Mouse (Mus musculus) lung, adult 18-20 months (tissue): ENCODE results near the gene Ccdc93.

Source experiments
- DNase-seq, 2 experiments: peaks; one replicate each; pipeline ENCODE4 v3.0.0; 2022; ENCODE audit warnings: mixed read lengths in 2 of 2

Ccdc93 gene

DNA sequence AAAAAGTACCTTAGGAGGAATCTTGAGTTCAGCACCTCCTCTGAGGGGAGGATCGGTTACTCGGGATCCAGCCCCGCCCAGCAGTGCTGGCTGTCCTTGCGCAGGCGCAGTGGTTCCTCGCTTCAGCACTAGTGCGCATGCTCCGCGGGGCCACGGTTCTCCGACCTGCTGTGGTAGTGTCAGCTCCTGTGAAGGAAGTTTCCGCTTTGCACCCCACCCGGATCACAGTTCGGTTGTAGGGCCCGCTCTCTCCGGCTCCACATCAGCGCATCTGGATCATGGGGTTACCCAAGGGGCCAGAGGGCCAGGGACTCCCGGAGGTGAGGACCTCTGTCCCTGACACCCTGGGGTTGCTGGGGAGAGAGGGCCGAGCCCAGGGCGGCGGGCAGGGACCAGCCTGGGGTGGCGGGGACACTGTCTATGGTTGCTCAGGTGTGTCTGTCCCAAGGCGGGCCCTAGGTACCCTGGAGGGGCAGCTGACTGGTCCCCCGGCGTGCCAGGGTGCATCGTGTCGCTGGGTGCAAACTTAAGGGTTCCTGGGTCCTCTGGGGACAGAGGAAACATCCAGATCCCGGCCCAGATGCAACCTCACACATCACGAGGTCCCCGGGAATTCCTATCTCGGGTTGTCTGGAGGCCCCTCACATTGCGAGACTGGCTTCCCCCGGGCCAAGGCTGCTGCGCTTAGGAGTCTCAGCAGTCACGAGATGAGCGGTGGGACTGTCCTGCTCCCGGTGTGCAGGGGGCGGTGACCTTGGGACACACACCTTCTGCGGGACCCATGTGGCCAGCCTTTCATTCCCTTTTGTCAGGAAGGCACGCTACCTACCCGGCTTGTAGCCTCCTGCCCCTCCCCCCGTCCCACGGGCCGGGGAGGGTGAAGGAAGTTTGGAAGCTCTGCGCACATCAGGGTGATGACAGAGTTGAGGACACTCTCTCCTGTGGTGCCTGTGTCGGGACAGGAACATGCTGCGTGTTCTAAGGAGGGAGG lies at the start of gene Ccdc93:
Gene Ccdc93 (plus strand): TSS at position 112 of the 991 bp plus-strand sequence.
- DNase-seq: peak; percentile 98 to 99

DNA sequence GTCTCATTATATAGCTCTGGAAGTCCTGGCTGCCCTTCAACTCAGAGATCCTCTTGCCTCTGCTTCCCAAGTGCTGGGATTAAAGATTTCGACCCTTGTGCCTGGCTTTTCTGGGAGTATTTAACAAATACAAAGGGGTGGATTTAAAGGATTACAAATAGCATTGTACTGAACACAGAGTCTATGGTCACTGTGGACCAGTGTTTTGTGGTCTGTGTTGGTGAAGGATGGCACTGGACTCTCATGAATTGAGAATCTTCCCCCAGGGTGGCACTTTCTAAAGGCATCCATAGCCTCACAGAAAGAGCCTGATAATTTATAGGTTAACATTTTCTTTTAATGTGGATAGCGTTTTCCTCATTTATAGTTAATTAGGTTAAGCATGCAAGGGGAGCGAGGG lies 49.3 kb upstream of the Ccdc93 start:
- DNase-seq: no peak

DNA sequence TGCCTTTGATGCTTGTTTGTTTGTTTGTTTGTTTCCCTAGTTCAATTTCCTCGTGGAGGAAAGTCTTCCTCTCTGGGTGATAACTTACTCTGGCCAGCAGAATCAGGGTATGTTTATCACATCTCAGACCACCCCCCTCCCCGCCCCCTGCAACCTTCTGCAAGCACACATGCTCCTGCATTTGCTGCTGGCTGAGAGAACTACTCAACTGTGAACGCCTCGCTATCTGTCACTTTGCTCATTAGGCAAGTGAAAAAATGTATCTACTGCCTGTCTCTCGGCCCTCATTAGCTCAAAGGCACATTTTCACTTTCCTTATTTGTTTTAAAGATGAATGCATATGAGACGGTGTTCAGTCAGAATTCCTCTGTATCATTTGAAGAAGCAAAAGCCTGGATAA lies 42.5 kb upstream of the Ccdc93 start:
- DNase-seq: no peak

DNA sequence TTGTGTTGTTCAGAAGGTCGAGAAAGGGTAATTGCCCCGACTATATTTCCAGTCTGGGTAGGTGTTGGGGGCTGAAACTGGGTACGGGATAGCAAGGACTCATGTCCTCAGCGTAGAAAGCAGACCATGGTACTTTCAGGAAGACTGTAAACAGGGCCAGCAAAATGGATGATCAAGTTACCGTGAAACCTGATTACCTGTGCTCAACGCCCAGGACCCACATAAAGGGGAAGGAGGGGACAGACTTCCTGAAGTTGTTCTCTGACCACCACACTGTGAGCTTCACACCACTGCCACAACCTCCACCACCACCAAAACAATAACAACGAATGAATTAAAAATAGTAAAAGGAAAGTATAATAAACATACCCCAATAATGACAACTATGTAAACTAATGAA lies 42.1 kb upstream of the Ccdc93 start:
- no peak for DNase-seq

DNA sequence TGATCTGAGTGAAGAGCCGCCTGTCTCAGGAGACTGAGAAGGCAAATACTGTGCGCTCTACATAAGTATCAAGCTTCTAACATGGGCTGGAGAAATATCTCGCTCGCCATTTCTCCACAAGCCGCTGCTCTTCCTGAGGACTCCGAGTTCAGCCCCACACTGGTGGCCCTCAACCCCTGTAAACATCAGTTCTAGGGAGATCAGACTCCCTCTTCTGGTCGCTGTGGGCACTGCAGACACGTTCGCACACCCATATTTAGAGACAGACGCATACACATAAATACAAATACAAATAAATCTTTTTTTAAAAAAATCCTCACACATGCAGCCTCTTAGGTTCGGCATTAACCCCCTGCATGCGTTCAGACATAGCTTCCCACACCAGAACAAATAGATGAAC lies 41.3 kb upstream of the Ccdc93 start:
- no peak for DNase-seq

DNA sequence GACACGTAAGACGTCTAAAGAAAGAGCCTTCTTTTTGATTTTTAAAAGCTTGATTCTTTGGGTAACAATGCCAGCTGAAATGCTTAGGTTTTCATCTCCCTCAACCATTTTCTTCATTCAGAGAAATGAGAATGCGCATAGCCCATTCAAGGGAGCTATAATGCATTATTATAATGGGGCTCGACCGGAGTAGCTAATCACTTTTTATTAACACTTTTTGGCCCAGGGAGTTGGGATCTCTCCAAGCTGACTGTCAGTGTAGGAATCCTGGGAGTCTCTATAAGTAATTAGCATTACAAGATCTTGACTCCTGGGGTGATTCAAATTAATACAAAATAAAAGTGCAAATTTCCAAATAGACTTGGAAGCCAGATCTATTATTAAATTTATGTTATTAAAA lies 40.8 kb upstream of the Ccdc93 start:
- DNase-seq: no peak

DNA sequence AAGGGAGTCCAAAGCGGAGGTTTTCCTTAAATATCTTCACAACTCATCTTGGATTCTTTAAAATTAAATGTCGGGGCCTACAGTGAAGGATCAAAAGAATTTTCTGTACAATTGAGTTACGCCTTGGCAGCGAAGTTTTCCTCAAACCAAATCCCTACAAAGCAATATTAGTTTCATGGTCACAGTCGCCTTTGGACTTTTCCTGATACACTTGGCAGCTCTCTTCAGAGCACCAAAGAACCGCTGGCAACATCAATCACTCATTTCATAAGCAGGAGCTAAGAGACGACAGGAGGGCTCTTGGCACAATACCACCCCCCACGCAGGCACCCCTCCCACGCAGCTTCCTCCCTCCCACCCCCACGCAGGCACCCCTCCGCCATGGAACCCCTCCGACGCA lies 40.4 kb upstream of the Ccdc93 start:
- no peak for DNase-seq

DNA sequence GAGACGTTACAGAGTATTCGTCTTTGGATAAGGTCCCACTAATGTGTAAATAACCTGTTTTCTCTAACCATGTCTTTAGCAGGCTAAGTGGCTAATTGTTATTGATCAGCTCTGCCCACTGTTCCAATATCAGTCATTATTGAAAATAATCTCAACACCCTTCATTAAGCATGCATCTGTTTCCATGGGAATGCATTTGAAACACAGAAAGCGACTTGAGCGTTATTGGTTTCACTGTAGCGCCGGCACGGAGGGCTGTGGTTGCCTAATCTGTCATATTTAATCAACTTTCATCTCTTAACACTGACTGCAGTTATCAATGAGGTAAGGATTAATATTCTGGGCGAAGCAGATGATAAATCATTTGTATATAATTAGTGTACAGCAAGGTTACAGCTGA lies 40.0 kb upstream of the Ccdc93 start:
- DNase-seq: no peak

DNA sequence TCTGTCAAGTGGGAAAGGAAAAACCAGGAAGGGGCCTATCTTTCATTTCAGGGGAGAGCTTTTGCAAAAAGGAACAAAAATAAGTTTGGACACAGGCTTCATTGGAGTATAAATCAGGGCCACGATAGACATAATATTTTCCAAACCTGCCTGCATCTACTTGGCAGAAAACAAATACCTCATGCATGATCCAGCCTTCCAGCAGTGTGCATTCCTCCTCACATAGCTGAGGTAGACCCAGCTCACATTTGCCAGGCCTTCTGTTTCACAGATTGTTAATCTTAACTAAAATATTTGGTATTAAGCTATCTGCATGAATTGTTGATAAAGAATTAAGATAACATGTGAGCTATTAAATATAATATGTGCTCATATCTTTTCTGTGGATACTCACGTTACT lies 37.7 kb upstream of the Ccdc93 start:
- DNase-seq: no peak

DNA sequence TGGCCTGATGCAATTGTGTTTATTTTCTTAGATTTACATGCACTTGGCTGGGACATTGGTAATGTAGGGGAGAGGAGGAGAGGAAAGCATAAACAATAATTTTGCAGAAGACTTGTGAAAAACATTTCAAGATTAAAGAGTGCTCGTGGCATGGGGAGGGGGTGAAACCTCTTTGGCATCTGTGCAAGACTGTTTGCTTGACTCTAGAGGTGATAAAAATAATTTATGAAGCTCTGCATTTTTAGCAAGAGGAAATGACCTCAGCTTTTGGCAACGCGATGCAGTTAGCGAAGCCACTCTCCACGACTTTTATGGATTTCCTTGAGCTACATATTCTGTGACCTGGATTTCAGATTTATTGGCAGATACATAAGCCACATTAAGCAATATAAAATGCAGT lies 36.1 kb upstream of the Ccdc93 start:
- DNase-seq: no peak

DNA sequence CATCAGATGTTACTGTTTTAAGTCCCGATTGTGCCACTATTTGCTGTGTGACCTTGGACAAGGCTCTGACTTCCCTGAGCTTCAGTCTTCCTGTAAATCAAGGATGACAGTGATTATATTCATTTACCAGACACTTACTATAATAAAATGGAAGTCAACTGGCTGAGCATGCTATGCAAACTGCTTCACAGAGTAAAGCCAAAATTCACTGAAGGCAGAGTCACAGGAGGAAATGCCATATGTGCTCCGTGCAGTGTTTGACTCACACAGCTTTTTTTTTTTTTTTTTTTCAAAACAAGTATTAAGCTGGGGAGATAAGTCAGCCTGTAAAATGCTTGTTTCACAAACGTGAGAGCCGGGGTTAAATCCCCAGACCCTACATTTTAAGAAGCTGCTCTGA lies 34.3 kb upstream of the Ccdc93 start:
- no peak for DNase-seq

DNA sequence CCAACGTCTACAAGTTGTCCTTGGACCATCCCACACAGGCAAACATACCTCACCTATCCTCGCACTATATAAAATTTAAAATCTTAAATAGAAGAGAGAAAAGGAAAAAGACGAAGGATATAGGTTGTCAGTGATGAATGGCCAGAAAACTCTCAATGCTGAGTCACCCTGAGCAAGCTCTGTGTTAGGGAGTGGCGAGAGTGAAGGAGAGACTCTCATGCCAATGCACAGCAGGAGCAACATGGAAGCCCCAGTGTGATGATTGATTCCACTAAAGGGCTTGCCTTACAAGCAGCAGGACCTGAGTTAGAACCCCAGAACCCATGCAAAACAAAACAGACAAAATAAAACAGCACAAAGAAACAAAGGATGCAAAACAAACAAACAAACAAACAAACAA lies 32.6 kb upstream of the Ccdc93 start:
- DNase-seq: no peak

DNA sequence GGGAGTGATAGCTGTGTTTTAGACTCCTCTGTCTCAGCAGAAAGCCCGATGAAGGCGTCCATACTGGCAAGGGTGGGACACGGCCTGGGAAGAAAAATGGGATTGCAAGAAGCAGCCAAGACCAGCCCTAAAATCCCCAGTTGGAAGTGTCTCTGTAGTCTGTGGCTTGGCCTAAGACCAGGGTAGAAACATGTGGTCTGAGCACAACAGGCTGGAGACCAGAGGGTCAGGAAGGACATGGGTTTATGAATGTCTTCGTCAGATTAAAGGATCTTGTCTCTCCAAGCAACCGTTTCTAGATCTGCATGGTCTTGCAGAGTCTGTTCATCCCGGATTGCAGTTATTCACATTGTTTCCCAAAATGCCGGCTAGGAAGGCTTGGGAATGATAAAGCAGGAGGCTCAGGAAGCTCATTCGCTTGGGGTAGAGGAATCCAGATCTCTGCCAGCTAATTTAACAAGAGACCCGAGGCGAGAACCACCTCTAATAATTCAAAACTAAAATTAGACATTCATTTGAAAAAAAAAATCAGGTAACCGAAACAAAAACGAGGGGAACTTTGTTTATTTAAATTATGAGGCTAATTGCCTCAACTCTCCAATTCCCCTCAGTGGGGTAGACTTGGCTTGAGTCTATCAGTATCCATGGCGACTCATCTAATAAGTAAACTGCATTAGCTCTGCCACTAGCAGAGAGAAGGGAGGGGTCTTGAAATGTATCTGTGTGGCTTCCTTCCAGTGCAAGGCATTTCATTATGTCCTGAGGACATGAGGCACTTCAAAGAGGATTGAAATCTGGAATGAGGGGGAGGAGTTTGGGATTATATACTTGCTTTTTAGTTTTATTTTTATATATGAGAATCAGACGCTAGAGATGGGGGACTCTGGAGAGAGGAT lies 31.6 kb upstream of the Ccdc93 start:
- DNase-seq: no peak

DNA sequence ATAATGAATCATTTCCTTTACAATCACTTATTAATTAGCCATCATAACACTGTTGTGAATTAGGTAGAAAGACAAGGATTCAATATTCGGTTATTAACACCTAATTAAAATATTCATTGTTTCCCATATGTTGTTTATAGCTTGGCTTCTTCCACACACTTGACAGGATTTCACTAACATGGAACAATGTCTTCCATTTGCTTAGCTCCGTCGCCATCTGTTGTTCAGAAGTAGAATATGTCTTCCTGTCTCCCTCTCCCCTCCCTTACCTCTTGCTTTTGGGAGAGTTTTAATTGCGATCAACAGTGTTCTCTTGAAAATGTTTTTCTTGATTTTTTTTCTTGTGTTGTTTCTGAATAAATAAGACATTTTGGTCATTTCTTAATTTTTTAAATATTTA lies 30.6 kb upstream of the Ccdc93 start:
- peak in 1 of 2 experiments; percentile 14 for DNase-seq

DNA sequence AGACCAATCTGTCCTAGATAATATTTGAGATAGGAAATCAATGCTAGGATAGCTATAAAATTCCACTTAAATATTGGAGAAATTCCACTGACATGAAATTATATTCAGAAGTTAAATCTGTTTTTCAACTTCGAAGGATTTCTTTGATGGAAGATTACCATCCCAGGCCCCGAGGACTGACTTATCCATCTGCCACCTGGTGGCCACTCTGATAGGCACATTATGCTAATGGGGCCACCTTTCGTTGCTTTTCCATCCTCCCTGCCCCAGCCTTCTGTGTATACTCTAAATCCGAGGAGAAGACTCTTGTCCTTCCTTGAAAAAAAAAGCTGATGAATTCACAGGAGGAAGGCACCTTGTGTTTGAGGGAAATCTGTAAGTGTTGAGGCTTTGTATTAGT lies 11.8 kb upstream of the Ccdc93 start:
- DNase-seq: no peak

DNA sequence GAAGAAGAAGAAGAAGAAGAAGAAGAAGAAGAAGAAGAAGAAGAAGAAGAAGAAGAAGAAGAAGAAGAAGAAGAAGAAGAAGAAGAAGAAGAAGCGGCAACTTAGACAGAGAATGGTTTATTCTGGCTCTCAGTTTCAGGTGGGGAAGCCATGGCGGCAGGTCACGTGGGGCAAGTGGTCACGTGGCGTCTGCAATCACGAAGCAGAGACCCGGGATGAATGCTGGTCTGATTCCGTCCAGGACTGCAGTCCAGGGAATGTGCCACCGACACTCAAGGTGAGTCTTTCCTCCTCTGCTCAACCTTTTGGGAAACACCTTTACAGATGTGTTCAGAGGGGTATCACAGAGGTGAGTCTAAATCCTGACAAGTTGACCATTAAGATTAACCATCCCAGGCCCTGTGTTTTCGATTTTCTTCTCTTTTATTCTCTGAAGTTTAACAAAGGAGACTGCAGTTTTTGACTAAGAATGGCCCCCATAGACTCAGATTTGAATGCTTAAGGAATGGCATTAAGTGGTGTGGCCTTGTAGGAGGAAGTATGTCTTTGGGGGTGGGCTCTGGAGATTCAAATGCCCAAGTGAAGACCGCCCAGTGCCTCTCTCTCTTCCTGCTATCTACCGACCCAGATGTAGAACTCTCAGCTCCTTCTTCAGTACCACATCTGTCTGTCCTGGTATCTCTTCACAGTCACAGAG lies 11.1 kb upstream of the Ccdc93 start:
- DNase-seq: no peak

DNA sequence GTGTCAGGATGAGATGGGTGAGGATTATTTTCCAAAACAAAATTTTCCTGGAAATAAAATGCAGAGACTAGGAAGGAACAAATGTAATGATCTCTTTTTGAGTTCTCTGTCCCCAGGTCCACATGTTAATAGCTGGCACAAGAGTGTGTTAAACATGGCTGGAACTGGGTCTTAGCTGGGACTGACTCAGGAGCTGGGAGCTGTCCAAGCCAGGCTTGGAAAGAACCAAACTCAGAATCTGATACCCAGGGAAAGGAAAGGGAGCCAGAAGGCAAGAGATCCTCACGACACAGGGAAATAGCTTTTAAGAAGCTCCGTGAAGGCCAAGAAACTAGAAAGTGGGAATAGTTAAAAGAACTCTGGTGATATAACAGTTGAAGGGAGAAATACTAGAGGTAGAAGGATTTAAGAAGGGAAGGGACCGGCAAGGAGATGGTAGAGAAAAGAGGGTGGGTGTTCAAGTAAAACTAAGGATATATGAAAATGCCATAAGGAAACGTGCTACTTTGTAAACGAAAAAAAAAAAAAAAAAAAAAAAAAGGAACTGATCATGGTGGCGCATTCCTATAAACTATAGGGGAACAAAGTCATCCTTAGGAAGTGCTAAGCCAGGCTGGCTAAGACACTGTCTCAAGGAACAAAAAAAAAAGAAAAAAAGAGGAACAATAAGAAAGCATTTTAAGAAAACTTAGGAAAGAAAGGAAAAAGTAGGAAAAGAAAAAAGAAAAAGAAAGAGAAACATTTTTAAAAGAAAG lies 489 bp upstream of the Ccdc93 start:
- DNase-seq: no peak

DNA sequence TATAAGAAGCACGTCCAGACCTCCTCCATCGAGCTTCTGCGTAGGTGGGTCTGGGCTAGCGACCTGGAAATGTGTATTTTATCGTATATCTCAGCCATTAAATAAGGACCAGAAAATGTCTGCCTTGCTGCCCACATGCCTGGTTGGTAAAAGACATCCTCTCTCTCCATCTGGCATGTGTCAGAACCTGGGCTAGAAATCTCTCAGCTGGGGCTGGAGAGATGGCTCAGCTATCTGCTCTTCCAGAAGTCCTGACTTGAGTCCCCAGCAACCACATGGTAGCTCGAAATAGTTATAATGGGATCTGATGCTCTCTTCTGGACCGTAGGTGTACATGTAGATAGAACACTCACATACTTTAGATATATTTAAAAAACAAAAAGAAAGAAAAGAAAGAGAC lies 5.1 kb downstream of the Ccdc93 start:
- no peak for DNase-seq

DNA sequence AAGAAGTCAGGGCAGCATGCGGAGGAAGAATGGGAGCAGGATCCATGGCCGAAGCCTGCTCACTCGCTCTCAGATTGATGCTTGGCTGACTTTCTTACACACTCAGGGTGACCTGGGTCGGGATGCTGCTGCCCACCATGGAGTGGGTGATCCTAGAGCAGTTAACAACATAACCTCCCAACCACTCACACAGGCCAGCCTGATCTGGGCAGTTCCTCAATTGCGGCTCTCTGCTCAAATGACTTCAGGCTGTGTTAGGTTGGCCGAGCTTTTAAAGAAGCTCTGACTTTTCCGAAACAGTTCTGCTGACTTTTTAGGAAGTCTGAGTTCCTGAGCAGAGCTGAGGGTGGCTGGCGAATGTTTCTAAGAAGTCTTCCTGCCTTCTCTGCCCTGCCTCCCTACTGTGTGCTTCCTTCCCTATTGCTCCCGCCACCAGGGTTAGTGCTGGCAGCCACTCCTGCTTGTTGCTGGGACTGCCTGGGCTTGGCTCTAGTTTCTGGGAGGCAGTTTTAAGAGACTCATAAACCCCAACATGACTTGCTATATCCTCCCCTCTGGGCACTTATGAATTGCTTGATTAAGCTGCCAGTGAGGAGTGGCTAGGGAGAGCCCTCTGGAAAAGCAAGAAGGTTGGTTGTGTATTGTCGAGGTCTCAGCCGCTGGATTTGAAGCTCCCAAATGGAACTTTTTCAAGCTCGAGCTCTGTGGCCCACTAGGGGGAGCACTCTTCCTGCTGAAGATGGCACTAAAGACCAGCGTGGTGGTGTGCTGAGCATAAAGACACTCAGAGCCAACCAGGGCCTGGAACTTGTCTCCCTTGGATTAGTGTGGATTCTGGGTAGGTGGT lies 9.9 kb downstream of the Ccdc93 start:
- peak; percentile 33 to 44 for DNase-seq

DNA sequence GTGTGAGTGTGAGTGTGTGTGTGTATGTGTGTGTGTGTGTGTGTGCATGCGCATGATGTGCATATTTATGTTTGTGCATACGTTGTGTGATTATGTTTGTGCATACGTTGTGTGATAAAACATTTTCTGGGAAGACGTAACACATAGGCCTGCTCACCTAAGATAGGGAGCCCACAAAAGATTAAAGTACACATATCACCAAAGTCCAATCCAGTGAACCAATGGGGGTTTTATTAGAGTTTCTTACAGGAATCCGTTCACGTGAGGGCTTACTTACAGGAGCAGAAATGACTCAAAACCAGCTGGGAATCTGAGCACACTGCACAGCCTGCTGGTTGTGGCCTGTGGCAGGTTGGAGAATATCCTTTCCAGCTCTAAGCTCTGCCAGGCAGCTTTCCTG lies 13.3 kb downstream of the Ccdc93 start:
- no peak for DNase-seq

DNA sequence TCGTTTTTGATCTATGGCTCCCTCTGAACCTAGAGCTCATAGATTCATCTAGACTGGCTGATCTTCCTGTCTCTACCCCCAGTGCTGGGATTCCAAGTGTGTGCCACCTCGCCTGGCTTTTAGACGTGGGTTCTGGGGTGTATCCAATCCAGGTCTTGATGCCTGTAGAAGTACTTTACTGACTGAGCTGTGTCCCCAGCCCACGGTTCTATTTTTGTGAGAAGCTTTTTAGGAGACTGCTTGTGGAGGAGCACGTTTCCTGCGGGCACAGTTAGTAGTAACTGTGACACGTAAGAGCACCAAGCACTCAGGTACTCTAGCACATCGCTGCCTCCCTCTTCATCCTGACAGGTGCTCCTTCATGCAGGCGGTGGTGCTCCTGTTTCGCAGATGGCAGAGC lies 16.4 kb downstream of the Ccdc93 start:
- DNase-seq: no peak
